Mouse (Mus musculus): Measurements from ENCODE around the gene Ccin. TPM values are rescaled to one million over a fixed set of nuclear protein-coding genes. Genes with fewer than 3 reads are reported as not detected.

The Ccin gene
- polyA plus RNA-seq, 1 experiment from 2014 or later, result not detected

GRCm38 (mm10) chr4:44004126-44004525 lies 20.8 kb downstream of the Ccin start, which contains the start of gene Clta:
Clta (plus strand) TSS chr4:44004452.
- ATAC-seq (ENCODE audit: insufficient read depth, low FRiP score), result peak; percentile 40; the same call in 1 of the 2 replicates
- H3K4me2 ChIP-seq (ENCODE audit: low read depth, low read length), result no peak within 1 kb of the TSS
- H3K4me3 ChIP-seq (replicated peaks; ENCODE audit: low read length), result no peak within 1 kb of the TSS
- no peaks in the 10 kb centered on the region for H3K9me3 ChIP-seq (replicated peaks; ENCODE audit: control insufficient read depth, low read length)
- H3K27me3 ChIP-seq (ENCODE audit: control insufficient read depth, insufficient read depth, low read length), result no peaks in the 10 kb centered on the region
- no peak within 1 kb of the TSS for H3K27ac ChIP-seq (ENCODE audit: low read length)
- WGBS, result 72% methylated on average over 5 of the region's 5 CpGs
- H3K36me3 ChIP-seq (ENCODE audit: control insufficient read depth, insufficient read depth, low read length), result no peaks in the 10 kb centered on the region
- no peak within 1 kb of the TSS for H3K9ac ChIP-seq (ENCODE audit: low read length)
- H3K4me1 ChIP-seq (ENCODE audit: control insufficient read depth, insufficient read depth, low read length), result no peaks in the 10 kb centered on the region

GRCm38 (mm10) chr4:44004623-44005409 lies 21.5 kb downstream of the Ccin start:
- H3K9me3 ChIP-seq (replicated peaks; ENCODE audit: control insufficient read depth, low read length), result no peaks in the 10 kb centered on the region
- ATAC-seq (ENCODE audit: insufficient read depth, low FRiP score), result no peak
- WGBS, result 72% methylated on average over 3 of the region's 3 CpGs
- H3K4me1 ChIP-seq (ENCODE audit: control insufficient read depth, insufficient read depth, low read length), result no peaks in the 10 kb centered on the region
- no peak overlapping the region for H3K4me3 ChIP-seq (replicated peaks; ENCODE audit: low read length)
- H3K27me3 ChIP-seq (ENCODE audit: control insufficient read depth, insufficient read depth, low read length), result no peaks in the 10 kb centered on the region
- no peak overlapping the region for H3K4me2 ChIP-seq (ENCODE audit: low read depth, low read length)
- H3K9ac ChIP-seq (ENCODE audit: low read length), result no peak overlapping the region
- no peaks in the 10 kb centered on the region for H3K36me3 ChIP-seq (ENCODE audit: control insufficient read depth, insufficient read depth, low read length)
- H3K27ac ChIP-seq (ENCODE audit: low read length), result no peak overlapping the region

GRCm38 (mm10) chr4:44010176-44010575 lies 26.9 kb downstream of the Ccin start:
- Histone ChIP-seq H3K4me3 (replicated peaks; ENCODE audit: low read length) (no peak overlapping the region), H3K4me2 (ENCODE audit: low read depth, low read length) (no peak overlapping the region), H3K36me3 (ENCODE audit: control insufficient read depth, insufficient read depth, low read length) (no peaks in the 10 kb centered on the region), H3K9me3 (replicated peaks; ENCODE audit: control insufficient read depth, low read length) (no peaks in the 10 kb centered on the region), H3K4me1 (ENCODE audit: control insufficient read depth, insufficient read depth, low read length) (peaks cover 16% of the 10 kb centered on the region), H3K27me3 (ENCODE audit: control insufficient read depth, insufficient read depth, low read length) (no peaks in the 10 kb centered on the region), H3K27ac (ENCODE audit: low read length) (no peak overlapping the region), H3K9ac (ENCODE audit: low read length) (no peak overlapping the region)
- 98% methylated on average over 1 of the region's 1 CpGs for WGBS
- no peak for ATAC-seq (ENCODE audit: insufficient read depth, low FRiP score)

DNA sequence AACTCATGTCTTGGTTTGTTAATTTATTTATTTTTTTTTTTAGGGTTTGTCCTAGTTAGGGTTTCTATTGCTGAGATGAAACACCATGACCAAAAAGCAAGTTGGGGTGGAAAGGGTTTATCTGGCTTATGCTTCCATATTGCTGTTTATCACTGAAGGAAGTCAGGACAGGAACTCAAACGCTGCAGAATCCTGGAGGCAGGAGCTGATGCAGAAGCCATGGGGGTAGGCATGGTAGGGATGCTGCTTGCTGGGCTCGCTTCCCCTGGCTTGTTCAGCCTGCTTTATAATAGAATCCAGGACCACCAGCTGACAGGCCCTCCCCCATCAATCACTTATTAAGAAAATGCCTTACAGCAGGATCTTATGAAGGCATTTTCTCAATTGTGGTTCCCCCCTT lies 27.6 kb downstream of the Ccin start:
- no peaks in the 10 kb centered on the region for H3K27me3 ChIP-seq (ENCODE audit: control insufficient read depth, insufficient read depth, low read length)
- ATAC-seq (ENCODE audit: insufficient read depth, low FRiP score), result no peak
- 48% methylated on average over 2 of the region's 2 CpGs for WGBS
- H3K4me2 ChIP-seq (ENCODE audit: low read depth, low read length), result no peak overlapping the region
- no peak overlapping the region for H3K4me3 ChIP-seq (replicated peaks; ENCODE audit: low read length)
- H3K36me3 ChIP-seq (ENCODE audit: control insufficient read depth, insufficient read depth, low read length), result no peaks in the 10 kb centered on the region
- H3K9ac ChIP-seq (ENCODE audit: low read length), result no peak overlapping the region
- no peaks in the 10 kb centered on the region for H3K9me3 ChIP-seq (replicated peaks; ENCODE audit: control insufficient read depth, low read length)
- peaks cover 16% of the 10 kb centered on the region for H3K4me1 ChIP-seq (ENCODE audit: control insufficient read depth, insufficient read depth, low read length)
- H3K27ac ChIP-seq (ENCODE audit: low read length), result no peak overlapping the region

DNA sequence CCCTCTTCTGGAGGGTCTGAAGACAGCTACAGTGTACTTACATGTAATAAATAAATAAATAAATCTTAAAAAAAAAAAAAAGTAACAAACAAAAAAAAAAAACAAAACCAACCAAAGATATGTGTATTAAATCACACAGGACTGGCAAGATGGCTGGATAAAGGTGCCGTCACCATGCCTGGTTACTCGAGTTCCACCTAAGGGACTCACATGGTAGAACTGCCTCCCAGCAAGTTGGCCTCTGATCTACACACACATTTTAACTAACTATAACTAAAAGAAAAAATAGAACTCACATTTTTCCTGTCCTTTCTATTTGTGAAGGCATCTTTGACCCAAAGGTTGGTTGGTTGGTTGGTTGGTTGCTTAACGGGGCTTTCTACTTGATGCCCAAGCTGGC lies 28.5 kb downstream of the Ccin start:
- H3K4me3 ChIP-seq (replicated peaks; ENCODE audit: low read length), result peak overlapping the region; percentile 99
- no peaks in the 10 kb centered on the region for H3K27me3 ChIP-seq (ENCODE audit: control insufficient read depth, insufficient read depth, low read length)
- peak overlapping the region; percentile 68 for H3K27ac ChIP-seq (ENCODE audit: low read length)
- no peaks in the 10 kb centered on the region for H3K36me3 ChIP-seq (ENCODE audit: control insufficient read depth, insufficient read depth, low read length)
- peak overlapping the region; percentile 94 for H3K4me2 ChIP-seq (ENCODE audit: low read depth, low read length)
- no peak for ATAC-seq (ENCODE audit: insufficient read depth, low FRiP score)
- WGBS, result 78% methylated on average over 3 of the region's 3 CpGs
- H3K9ac ChIP-seq (ENCODE audit: low read length), result peak overlapping the region; percentile 78
- H3K4me1 ChIP-seq (ENCODE audit: control insufficient read depth, insufficient read depth, low read length), result peaks cover 19% of the 10 kb centered on the region
- H3K9me3 ChIP-seq (replicated peaks; ENCODE audit: control insufficient read depth, low read length), result no peaks in the 10 kb centered on the region

DNA sequence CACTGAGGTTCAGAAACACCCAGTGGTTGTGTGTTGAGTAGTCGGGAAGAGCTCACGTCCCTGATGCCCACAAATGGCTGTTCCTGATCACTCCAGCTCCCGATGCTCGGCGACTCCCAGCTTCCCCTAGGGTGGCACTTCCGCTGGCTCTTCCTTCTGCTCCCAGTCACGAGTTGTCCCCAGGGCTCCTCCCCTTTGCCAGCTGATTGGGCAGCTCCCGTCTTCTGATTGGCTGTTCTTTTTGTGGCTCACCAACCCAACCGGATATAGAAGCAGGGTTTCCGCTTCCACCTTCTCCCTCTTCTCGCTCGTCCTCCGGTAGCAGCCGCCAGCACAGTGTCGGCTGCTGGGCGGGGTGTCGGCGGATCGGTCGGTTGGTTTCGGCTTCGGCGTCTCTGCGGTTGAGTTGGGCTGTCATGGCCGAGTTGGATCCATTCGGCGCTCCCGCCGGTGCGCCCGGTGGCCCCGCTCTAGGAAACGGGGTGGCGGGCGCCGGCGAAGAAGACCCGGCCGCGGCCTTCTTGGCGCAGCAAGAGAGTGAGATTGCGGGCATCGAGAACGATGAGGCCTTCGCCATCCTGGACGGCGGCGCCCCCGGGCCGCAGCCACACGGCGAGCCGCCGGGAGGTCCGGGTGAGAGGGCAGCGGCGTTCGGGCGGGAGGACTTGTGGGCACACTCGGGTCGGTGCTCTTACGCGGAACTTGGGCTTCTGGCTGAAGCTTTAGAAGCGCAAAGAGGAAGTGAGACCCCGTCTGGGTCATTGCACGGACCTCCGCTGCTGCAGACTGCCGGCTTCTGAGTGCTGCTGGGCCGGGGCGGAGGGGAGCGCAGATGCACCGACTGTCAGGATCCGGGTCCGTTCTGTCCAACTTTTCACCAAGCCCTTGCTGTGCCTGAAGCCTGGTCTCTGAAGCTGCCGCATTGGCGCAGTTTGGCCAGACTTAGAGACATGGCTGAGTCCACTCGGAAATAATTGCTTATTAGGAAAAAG lies 29.4 kb downstream of the Ccin start:
- peaks cover 21% of the 10 kb centered on the region for H3K4me1 ChIP-seq (ENCODE audit: control insufficient read depth, insufficient read depth, low read length)
- no peaks in the 10 kb centered on the region for H3K27me3 ChIP-seq (ENCODE audit: control insufficient read depth, insufficient read depth, low read length)
- H3K9me3 ChIP-seq (replicated peaks; ENCODE audit: control insufficient read depth, low read length), result no peaks in the 10 kb centered on the region
- peak overlapping the region; percentile 94 for H3K4me2 ChIP-seq (ENCODE audit: low read depth, low read length)
- H3K9ac ChIP-seq (ENCODE audit: low read length), result peak overlapping the region; percentile 96
- H3K4me3 ChIP-seq (replicated peaks; ENCODE audit: low read length), result peak overlapping the region; percentile 99
- no peaks in the 10 kb centered on the region for H3K36me3 ChIP-seq (ENCODE audit: control insufficient read depth, insufficient read depth, low read length)
- ATAC-seq (ENCODE audit: insufficient read depth, low FRiP score), result peak; percentile 97
- H3K27ac ChIP-seq (ENCODE audit: low read length), result peak overlapping the region; percentile 82
- under 1% methylated on average over 77 of the region's 77 CpGs for WGBS

- Histone ChIP-seq H3K9ac (ENCODE audit: low read length) (peak overlapping the region; percentile 96), H3K27ac (ENCODE audit: low read length) (peak overlapping the region; percentile 82; the same call in 1 of the 2 replicates), H3K4me2 (ENCODE audit: low read depth, low read length) (peak overlapping the region; percentile 94), H3K36me3 (ENCODE audit: control insufficient read depth, insufficient read depth, low read length) (no peaks in the 10 kb centered on the region), H3K4me3 (replicated peaks; ENCODE audit: low read length) (peak overlapping the region; percentile 99), H3K9me3 (replicated peaks; ENCODE audit: control insufficient read depth, low read length) (no peaks in the 10 kb centered on the region), H3K27me3 (ENCODE audit: control insufficient read depth, insufficient read depth, low read length) (no peaks in the 10 kb centered on the region), H3K4me1 (ENCODE audit: control insufficient read depth, insufficient read depth, low read length) (peaks cover 21% of the 10 kb centered on the region)
- WGBS, result 20% methylated on average over 11 of the region's 11 CpGs
- no peak for ATAC-seq (ENCODE audit: insufficient read depth, low FRiP score)
These were observed 30.2 kb downstream of the Ccin start for GRCm38 (mm10) chr4:44013391-44014070.

GRCm38 (mm10) chr4:44016071-44016470 lies 32.8 kb downstream of the Ccin start:
- no peak overlapping the region for H3K4me2 ChIP-seq (ENCODE audit: low read depth, low read length)
- no peaks in the 10 kb centered on the region for H3K27me3 ChIP-seq (ENCODE audit: control insufficient read depth, insufficient read depth, low read length)
- H3K4me1 ChIP-seq (ENCODE audit: control insufficient read depth, insufficient read depth, low read length), result peaks cover 21% of the 10 kb centered on the region
- ATAC-seq (ENCODE audit: insufficient read depth, low FRiP score), result no peak
- WGBS, result 86% methylated on average over 4 of the region's 4 CpGs
- no peaks in the 10 kb centered on the region for H3K9me3 ChIP-seq (replicated peaks; ENCODE audit: control insufficient read depth, low read length)
- no peak overlapping the region for H3K9ac ChIP-seq (ENCODE audit: low read length)
- no peak overlapping the region for H3K4me3 ChIP-seq (replicated peaks; ENCODE audit: low read length)
- H3K36me3 ChIP-seq (ENCODE audit: control insufficient read depth, insufficient read depth, low read length), result 0 out of 2 replicates have a peak, but pooled peaks cover 6% of the 10 kb centered on the region
- no peak overlapping the region for H3K27ac ChIP-seq (ENCODE audit: low read length)
